Mouse (Mus musculus): ENCODE measurements around the gene Pfkfb2.

The Pfkfb2 gene

GRCm38 (mm10) chr1:130738551-130739106 is 9.6 kb upstream of the Pfkfb2 start:
- intact Hi-C loops (cut with DNase I), result no loop called here

- intact Hi-C loops (cut with DNase I), result no loop called here
Observed at GRCm38 (mm10) chr1:130737916-130738315, 8.9 kb upstream of the Pfkfb2 start.

GRCm38 (mm10) chr1:130737411-130737881 is 8.4 kb upstream of the Pfkfb2 start:
- intact Hi-C loops (cut with DNase I), result no loop called here

GRCm38 (mm10) chr1:130734852-130735251 is 5.8 kb upstream of the Pfkfb2 start:
- intact Hi-C loops (cut with DNase I), result no loop called here

GRCm38 (mm10) chr1:130734452-130734851 is 5.4 kb upstream of the Pfkfb2 start:
- intact Hi-C loops (cut with DNase I), result no loop called here

GRCm38 (mm10) chr1:130733671-130734070 is 4.6 kb upstream of the Pfkfb2 start:
- intact Hi-C loops (cut with DNase I), result no loop called here

- intact Hi-C loops (cut with DNase I), result no loop called here
Observed at GRCm38 (mm10) chr1:130732706-130733658, 3.9 kb upstream of the Pfkfb2 start.

GRCm38 (mm10) chr1:130731741-130732337 is 2.8 kb upstream of the Pfkfb2 start, which contains the start of gene AA986860:
AA986860 (plus strand) TSS chr1:130731976.
- intact Hi-C loops (cut with DNase I), result no loop called here

- intact Hi-C loops (cut with DNase I), result no loop called here
Observed at GRCm38 (mm10) chr1:130728708-130729107, 345 bp downstream of the Pfkfb2 start.

GRCm38 (mm10) chr1:130728070-130728469 is 983 bp downstream of the Pfkfb2 start:
- intact Hi-C loops (cut with DNase I), result no loop called here

GRCm38 (mm10) chr1:130726396-130726795 is 2.7 kb downstream of the Pfkfb2 start:
- intact Hi-C loops (cut with DNase I), result no loop called here

- intact Hi-C loops (cut with DNase I), result no loop called here
Observed at GRCm38 (mm10) chr1:130724206-130724605, 4.8 kb downstream of the Pfkfb2 start.

GRCm38 (mm10) chr1:130717291-130717871 is 11.7 kb downstream of the Pfkfb2 start, which contains the start of gene Yod1:
Yod1 (plus strand) TSS chr1:130717327.
- intact Hi-C loops (cut with DNase I), result loop anchor here (5.0 to 10.0 kb wide), 2 partner anchors 60 to 337 kb away; no protein-coding TSS in a partner anchor

GRCm38 (mm10) chr1:130716513-130717290 is 12.4 kb downstream of the Pfkfb2 start:
- intact Hi-C loops (cut with DNase I), result loop anchor here (5.0 to 10.0 kb wide), 2 partner anchors 61 to 338 kb away; no protein-coding TSS in a partner anchor

GRCm38 (mm10) chr1:130716218-130716512 is 12.9 kb downstream of the Pfkfb2 start:
- intact Hi-C loops (cut with DNase I), result loop anchor here (5.0 to 10.0 kb wide), 2 partner anchors 61 to 339 kb away; no protein-coding TSS in a partner anchor

- intact Hi-C loops (cut with DNase I), result loop anchor here (5.0 to 10.0 kb wide), 2 partner anchors 62 to 339 kb away; no protein-coding TSS in a partner anchor
Observed at GRCm38 (mm10) chr1:130715561-130716217, 13.4 kb downstream of the Pfkfb2 start, which contains the start of gene Gm29427. Gm29427 (minus strand) TSS chr1:130715799.

- intact Hi-C loops (cut with DNase I), result loop anchor here (10.0 kb wide), 1 partner anchor 341 kb away; no protein-coding TSS in a partner anchor
Observed at GRCm38 (mm10) chr1:130714046-130714445, 15.0 kb downstream of the Pfkfb2 start.

- intact Hi-C loops (cut with DNase I), result loop anchor here (10.0 kb wide), 1 partner anchor 344 kb away; no protein-coding TSS in a partner anchor
Observed at GRCm38 (mm10) chr1:130710283-130711080, 18.6 kb downstream of the Pfkfb2 start.

- intact Hi-C loops (cut with DNase I), result no loop called here
Observed at GRCm38 (mm10) chr1:130703613-130704012, 25.4 kb downstream of the Pfkfb2 start.

Data from adrenal gland (tissue).